Mouse (Mus musculus) hindbrain, embryonic 13.5 days (tissue): Measurements from ENCODE around the gene Ltb4r1. TPM values are rescaled to one million over a fixed set of nuclear protein-coding genes. Genes with fewer than 3 reads are reported as not detected.

Experiments used
- ATAC-seq: fragments of 200-750 bp; cut with Nextera tagmentation; 2 replicates; pipeline ENCODE4 v1.8.0; 2017; ENCODE audit warnings: moderate TSS enrichment; ENCODE audit not compliant: low FRiP score
- H3K27ac ChIP-seq: fragments of 300-500 bp; sonication (generic); 2 replicates; pipeline ENCODE4 v1.5.1; 2015; ENCODE audit warnings: inconsistent platforms, mild to moderate bottlenecking, moderate library complexity
- H3K27me3 ChIP-seq: fragments of 300-500 bp; sonication (generic); 2 replicates; pipeline ENCODE4 v1.6.1; 2015; ENCODE audit warnings: mild to moderate bottlenecking, inconsistent platforms
- H3K36me3 ChIP-seq: fragments of 300-500 bp; sonication (generic); 2 replicates; pipeline ENCODE4 v1.6.1; 2015; ENCODE audit warnings: mild to moderate bottlenecking, inconsistent platforms
- H3K4me1 ChIP-seq: fragments of 300-500 bp; sonication (generic); replicated peaks from 2 replicates; pipeline ENCODE4 v1.6.1; 2015; ENCODE audit warnings: inconsistent platforms
- H3K4me2 ChIP-seq: fragments of 300-500 bp; sonication (generic); 2 replicates; pipeline ENCODE4 v1.6.1; 2015; ENCODE audit warnings: inconsistent platforms, mild to moderate bottlenecking, moderate library complexity
- H3K4me3 ChIP-seq: fragments of 300-500 bp; sonication (generic); 2 replicates; pipeline ENCODE4 v1.5.1; 2015; ENCODE audit warnings: mild to moderate bottlenecking, inconsistent platforms
- H3K9ac ChIP-seq: fragments of 300-500 bp; sonication (generic); 2 replicates; pipeline ENCODE4 v1.6.1; 2015; ENCODE audit warnings: mild to moderate bottlenecking, inconsistent platforms
- H3K9me3 ChIP-seq: fragments of 300-500 bp; sonication (generic); 2 replicates; pipeline ENCODE4 v1.6.1; 2016; ENCODE audit warnings: inconsistent platforms
- WGBS: fragments of 180-500 bp; shearing (Covaris S2); methylation state at CpG from one replicate; pipeline ENCODE4 v1.1.7; 2015; 5-methylcytosine and 5-hydroxymethylcytosine counted together
- polyA plus RNA-seq: library from polyadenylated mRNA; unstranded; fragments of >200 nt; fragmentation: Nextera tagmentation; extraction: Ambion mirVana; gene quantifications from 2 replicates; pipeline ENCODE4 v1.2.1, GENCODE M21; 2015

The Ltb4r1 gene
- polyA plus RNA-seq, 1 experiment from 2014 or later: 0.74 TPM

DNA sequence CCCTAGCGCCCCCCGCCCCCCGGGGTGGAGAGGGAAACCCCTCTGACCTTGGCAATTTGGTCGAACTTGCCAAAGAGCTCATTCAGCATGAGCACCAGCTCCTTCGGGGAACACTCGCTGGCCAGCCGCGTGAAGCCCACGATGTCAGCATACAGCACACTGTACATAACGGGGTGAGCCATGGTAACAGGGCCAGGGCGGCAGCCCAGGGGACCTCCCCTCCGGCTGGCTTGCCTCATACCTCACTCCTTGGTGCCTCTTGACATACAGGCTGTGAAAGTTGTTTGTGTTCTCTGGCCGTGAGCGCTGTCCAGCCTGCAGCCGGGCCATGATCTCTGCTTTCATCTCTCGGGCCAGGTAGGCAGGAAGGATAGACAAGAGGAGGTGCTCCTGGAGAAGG lies 13.9 kb downstream of the Ltb4r1 start:
- no peak overlapping the region for H3K27ac ChIP-seq
- WGBS: 67% methylated on average over 16 of the region's 16 CpGs
- ATAC-seq: no peak
- peaks cover 56% of the 10 kb centered on the region for H3K27me3 ChIP-seq
- no peak overlapping the region for H3K4me3 ChIP-seq
- H3K4me1 ChIP-seq: peaks cover 17% of the 10 kb centered on the region
- H3K9me3 ChIP-seq: no peaks in the 10 kb centered on the region
- no peaks in the 10 kb centered on the region for H3K36me3 ChIP-seq
- no peak overlapping the region for H3K4me2 ChIP-seq
- H3K9ac ChIP-seq: no peak overlapping the region

DNA sequence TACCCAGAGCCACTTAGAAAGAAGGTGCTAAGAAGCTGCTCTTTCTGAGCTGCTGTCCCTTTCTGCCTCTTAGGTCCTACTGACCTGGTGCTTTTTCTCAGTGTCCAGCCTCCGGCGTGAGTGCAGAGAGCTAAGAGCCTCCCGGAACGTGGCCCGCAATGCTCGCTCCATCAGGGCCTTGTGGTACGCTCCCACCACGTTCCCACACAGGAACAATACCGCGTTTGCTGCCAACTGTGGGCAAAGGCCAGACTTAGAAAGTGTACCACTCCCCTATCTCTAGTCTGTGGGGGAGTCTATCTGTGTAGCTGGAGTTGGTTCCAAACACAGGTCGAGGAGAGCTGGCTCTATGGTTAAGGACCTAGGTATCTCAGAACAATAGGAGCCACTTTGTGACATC lies 15.0 kb downstream of the Ltb4r1 start:
- peaks cover 62% of the 10 kb centered on the region for H3K27me3 ChIP-seq
- H3K4me1 ChIP-seq: peaks cover 17% of the 10 kb centered on the region
- H3K9ac ChIP-seq: no peak overlapping the region
- no peak overlapping the region for H3K4me2 ChIP-seq
- H3K27ac ChIP-seq: no peak overlapping the region
- ATAC-seq: 0 out of 2 replicates have a peak, but pooled peaks have one; percentile 19
- H3K9me3 ChIP-seq: no peaks in the 10 kb centered on the region
- 87% methylated on average over 11 of the region's 11 CpGs for WGBS
- no peaks in the 10 kb centered on the region for H3K36me3 ChIP-seq
- H3K4me3 ChIP-seq: no peak overlapping the region

DNA sequence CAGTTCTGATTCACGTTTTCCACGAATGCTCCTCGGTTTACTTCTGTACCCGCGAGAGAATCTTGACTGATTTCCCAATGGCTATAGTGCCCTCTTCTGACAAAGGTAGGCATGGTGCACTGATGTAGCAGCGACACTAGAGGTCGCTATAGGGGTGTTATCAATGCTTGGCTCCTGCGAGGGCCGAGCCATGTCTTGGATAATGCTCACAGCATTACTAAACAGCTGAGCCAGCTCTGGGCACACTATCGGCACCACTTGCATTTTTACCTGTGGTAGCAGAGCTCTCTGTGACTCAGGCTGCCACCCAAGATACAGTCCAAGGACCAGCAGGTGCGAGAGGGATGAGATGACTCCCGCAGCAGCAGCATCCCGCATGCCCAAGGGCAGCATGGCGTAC lies 15.5 kb downstream of the Ltb4r1 start:
- Histone ChIP-seq H3K9ac (peak overlapping the region; percentile 46; the same call in 1 of the 2 replicates), H3K27me3 (peaks cover 68% of the 10 kb centered on the region), H3K9me3 (no peaks in the 10 kb centered on the region), H3K4me3 (peak overlapping the region; percentile 21; the same call in 1 of the 2 replicates), H3K4me2 (peak overlapping the region; percentile 48), H3K36me3 (no peaks in the 10 kb centered on the region), H3K27ac (no peak overlapping the region), H3K4me1 (peaks cover 17% of the 10 kb centered on the region)
- ATAC-seq: peak; percentile 87
- 14% methylated on average over 14 of the region's 14 CpGs for WGBS

DNA sequence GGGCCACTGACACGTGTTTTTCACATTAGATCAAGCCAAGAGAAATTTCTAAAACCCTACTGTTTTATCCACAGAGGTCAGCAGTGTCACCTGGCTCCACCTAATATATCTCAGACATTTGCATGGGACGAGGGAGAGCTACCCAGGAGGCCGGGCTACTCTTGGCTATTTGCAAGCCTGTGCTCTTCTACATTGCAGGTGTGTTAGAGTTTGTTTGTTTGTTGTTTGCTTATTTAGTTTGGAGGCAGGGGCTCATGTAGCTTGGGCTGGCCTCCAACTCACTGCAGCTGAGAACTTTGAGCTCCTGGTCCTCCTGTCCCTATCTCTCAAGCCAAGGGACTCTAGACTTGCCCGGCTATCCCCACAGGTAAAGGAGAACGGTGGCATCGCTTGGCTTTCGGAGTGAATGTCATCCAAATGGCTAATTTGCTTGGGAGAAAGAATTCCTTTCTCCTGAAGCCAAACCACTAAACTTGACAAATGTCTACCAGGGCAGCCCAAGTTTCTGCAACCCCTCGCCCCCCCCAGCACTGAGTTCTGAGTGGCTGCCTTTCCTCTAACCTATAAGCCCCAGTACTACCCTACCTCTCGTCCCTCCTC lies 16.7 kb downstream of the Ltb4r1 start:
- ATAC-seq: no peak
- 53% methylated on average over 9 of the region's 9 CpGs for WGBS
- peaks cover 79% of the 10 kb centered on the region for H3K27me3 ChIP-seq

DNA sequence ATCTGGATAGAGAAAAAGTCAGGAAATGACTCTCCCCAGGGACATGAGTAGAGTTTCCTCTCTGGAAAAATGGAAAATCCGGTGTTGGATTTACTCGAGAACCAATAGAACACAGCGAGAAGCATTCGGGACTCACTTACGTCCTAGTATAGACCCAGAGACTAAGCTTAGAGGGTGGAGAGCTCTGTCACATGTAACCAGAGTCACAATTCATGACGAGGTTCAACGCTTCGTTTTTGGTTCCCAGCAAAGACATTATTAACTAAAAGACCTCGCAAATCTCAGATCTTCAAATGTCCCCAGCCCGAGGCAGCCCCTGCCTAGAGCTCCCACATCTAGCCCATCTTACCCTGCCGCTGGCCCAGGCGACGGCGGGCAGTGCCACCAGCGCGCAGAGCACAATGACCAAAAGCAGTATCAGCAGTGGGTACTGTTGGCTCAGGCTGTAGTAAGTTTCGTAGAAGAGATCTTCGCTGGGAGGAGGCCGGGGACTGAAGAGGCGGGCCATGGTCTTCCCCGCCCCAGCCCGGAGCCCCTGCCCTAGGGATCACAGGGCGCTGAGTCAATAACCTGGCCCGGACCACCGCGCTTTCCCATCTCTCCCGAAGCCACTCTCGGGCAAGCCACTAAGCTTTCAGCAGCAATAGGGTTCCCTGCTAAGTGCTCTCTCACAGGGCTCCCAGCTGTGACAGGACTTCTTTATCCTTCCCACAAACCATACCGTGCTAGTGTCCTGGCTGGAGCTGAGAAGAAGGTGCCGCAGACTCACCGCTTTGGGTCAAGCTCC lies 17.6 kb downstream of the Ltb4r1 start:
- Histone ChIP-seq H3K9ac (peak overlapping the region; percentile 46), H3K27ac (peak overlapping the region; percentile 30; the same call in 1 of the 2 replicates), H3K9me3 (no peaks in the 10 kb centered on the region), H3K4me2 (peak overlapping the region; percentile 49), H3K27me3 (peaks cover 88% of the 10 kb centered on the region), H3K4me1 (peaks cover 22% of the 10 kb centered on the region), H3K4me3 (peak overlapping the region; percentile 31), H3K36me3 (no peaks in the 10 kb centered on the region)
- no peak for ATAC-seq
- 1% methylated on average over 31 of the region's 31 CpGs for WGBS

More for the DNA sequence above, 16.7 kb downstream of the Ltb4r1 start:
- H3K4me3 ChIP-seq: peak overlapping the region; percentile 11; the same call in 1 of the 2 replicates
- no peaks in the 10 kb centered on the region for H3K9me3 ChIP-seq
- no peak overlapping the region for H3K27ac ChIP-seq
- peak overlapping the region; percentile 49 for H3K4me2 ChIP-seq
- H3K9ac ChIP-seq: no peak overlapping the region
- H3K4me1 ChIP-seq: peaks cover 17% of the 10 kb centered on the region
- H3K36me3 ChIP-seq: no peaks in the 10 kb centered on the region

DNA sequence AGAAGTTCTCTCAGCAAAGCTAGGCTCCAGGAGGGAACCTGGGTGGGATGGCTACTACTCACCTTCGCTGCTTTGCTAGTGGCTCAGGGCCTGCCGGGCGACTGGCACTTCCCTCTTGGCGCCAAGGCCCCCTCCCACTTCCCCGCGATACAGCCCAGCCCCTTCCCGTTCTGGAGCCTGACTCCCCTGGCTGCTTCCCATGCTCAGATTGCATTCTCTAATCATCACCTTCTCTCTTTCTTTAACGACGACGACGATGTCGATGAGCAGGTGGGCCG lies 18.1 kb downstream of the Ltb4r1 start, which contains the start of gene Adcy4:
TSS of gene Adcy4 (minus strand) at position 138 of the 278 bp plus-strand sequence.
- Histone ChIP-seq H3K4me1 (peaks cover 26% of the 10 kb centered on the region), H3K27ac (peak within 1 kb of the TSS; percentile 30; the same call in 1 of the 2 replicates), H3K9me3 (no peaks in the 10 kb centered on the region), H3K4me2 (peak within 1 kb of the TSS; percentile 49), H3K36me3 (no peaks in the 10 kb centered on the region), H3K4me3 (peak within 1 kb of the TSS; percentile 31), H3K27me3 (peaks cover 92% of the 10 kb centered on the region), H3K9ac (peak within 1 kb of the TSS; percentile 46)
- WGBS: 2% methylated on average over 13 of the region's 13 CpGs
- no peak for ATAC-seq

DNA sequence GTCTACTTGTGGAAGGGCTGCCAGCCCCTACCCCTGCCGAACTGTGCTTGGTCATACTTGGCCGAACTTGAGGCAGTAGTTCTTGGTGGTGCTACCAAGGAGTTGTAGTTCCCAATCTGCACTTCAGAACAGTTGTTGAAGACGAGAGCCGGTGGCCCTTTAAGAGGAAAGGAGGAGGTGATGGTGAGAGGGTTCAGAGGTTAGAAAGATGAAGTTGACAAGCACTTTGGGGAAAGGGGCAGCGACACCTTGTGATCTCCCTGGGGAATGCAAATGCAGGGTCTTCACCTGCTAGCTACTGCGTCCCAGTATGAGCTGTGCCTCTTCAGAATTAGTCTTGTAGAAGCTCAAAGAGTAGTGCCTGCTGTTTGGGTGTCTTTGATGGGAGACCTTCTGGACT lies 19.4 kb downstream of the Ltb4r1 start:
- ATAC-seq: no peak

DNA sequence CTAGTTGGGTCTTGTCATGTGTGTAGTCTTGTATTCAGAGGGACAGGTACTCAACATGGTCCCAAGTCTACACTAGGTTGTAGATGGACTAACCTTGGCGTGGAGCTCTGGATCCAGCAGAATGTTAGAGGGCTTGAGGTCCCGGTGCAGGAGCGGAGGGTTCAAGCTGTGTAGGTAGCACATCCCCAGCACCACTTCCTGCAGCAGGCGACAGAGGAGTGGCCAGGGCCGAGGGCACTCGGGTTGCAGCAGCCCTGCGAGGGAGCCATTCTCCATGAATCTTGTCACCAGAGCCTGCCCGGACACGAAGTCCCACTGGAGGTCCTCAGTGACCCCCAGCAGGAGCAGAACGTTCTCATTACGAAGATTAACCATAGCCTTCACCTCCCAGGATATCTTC lies 22.0 kb downstream of the Ltb4r1 start:
- no peak overlapping the region for H3K4me3 ChIP-seq

More for the DNA sequence above, 19.4 kb downstream of the Ltb4r1 start:
- Histone ChIP-seq H3K27me3 (peaks cover 97% of the 10 kb centered on the region), H3K4me1 (peaks cover 26% of the 10 kb centered on the region), H3K4me3 (no peak overlapping the region), H3K9me3 (no peaks in the 10 kb centered on the region), H3K4me2 (no peak overlapping the region), H3K27ac (no peak overlapping the region), H3K9ac (no peak overlapping the region), H3K36me3 (no peaks in the 10 kb centered on the region)
- WGBS: 21% methylated on average over 6 of the region's 6 CpGs

DNA sequence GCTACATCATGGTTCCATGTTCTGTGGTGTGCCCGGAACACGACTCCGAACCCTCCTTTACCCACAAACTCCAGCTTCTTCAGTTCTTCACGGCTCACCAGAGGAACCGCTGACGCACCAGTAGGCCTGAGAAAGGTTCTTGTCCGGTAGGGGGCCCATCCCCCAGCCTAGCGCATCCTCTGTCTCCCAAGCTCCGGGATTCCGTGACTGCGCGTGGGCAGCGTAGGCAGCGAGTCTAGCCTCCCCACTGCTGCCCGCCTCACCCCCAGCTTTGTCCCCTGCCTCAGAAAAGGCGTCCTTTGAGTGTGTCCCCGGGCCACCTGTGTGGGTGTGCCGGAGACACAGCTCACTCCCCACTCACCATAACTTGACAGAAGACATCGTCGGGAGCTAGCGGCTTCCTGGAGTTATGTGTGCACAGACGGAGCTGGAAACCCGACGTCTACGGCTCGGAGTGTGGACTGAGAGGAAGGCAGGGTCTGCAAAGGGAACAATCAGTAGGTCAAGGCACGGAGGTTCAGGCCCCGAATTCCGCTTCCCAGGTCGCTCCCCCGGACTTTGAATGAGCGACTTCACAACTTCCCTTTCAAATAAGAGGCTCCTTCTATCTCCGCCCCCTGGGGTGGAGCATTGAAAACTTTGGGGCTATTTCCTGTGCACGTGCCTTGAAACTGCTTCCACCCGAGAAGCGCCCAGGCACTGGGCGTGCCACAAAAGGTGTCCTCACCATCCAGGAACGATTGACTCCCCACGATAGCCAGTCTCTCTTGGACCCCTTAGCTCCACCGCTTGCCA lies 22.7 kb downstream of the Ltb4r1 start, which contains the start of gene Ripk3:
TSS of gene Ripk3 (minus strand) at position 610 of the 795 bp plus-strand sequence.
- Histone ChIP-seq H3K36me3 (no peaks in the 10 kb centered on the region), H3K4me1 (peaks cover 13% of the 10 kb centered on the region), H3K27ac (no peak within 1 kb of the TSS), H3K4me3 (peak within 1 kb of the TSS; percentile 30), H3K9me3 (no peaks in the 10 kb centered on the region), H3K27me3 (peaks cover 79% of the 10 kb centered on the region), H3K4me2 (peak within 1 kb of the TSS; percentile 46), H3K9ac (0 out of 2 replicates have a peak within 1 kb of the TSS, but pooled peaks have one; percentile 29)
- no peak for ATAC-seq
- WGBS: 5% methylated on average over 40 of the region's 40 CpGs

More for the DNA sequence above, 22.0 kb downstream of the Ltb4r1 start:
- 34% methylated on average over 11 of the region's 11 CpGs for WGBS
- H3K27me3 ChIP-seq: peaks cover 86% of the 10 kb centered on the region
- no peaks in the 10 kb centered on the region for H3K36me3 ChIP-seq
- H3K9ac ChIP-seq: no peak overlapping the region
- no peak for ATAC-seq
- H3K27ac ChIP-seq: no peak overlapping the region
- peak overlapping the region; percentile 46 for H3K4me2 ChIP-seq
- no peaks in the 10 kb centered on the region for H3K9me3 ChIP-seq
- peaks cover 20% of the 10 kb centered on the region for H3K4me1 ChIP-seq

DNA sequence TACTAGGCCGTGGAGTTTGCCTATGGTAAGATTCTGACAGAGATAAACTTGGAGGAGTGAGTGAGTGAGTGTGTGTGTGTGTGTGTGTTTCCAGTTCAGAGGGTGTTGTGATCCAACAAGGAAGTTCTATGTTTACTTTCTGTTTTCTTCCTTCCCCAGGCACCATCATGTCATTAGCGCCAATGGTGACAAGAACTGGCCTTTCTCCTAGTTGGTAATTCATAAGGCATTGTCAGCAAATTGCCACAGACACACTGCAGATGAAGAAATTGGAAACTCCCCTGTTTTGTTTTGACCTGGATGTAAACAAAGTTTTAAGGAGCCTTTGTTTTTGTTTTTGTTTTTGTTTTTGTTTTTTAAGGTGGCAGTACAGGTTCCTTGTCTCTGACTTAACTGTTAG lies 27.7 kb downstream of the Ltb4r1 start:
- no peak for ATAC-seq
- H3K4me2 ChIP-seq: no peak overlapping the region
- peaks cover 3% of the 10 kb centered on the region; the same call in 1 of the 2 replicates for H3K4me1 ChIP-seq
- H3K4me3 ChIP-seq: no peak overlapping the region
- H3K27ac ChIP-seq: no peak overlapping the region
- H3K9ac ChIP-seq: no peak overlapping the region
- H3K9me3 ChIP-seq: no peaks in the 10 kb centered on the region
- no peaks in the 10 kb centered on the region for H3K36me3 ChIP-seq
- peaks cover 29% of the 10 kb centered on the region for H3K27me3 ChIP-seq
- 69% methylated on average over 2 of the region's 2 CpGs for WGBS

DNA sequence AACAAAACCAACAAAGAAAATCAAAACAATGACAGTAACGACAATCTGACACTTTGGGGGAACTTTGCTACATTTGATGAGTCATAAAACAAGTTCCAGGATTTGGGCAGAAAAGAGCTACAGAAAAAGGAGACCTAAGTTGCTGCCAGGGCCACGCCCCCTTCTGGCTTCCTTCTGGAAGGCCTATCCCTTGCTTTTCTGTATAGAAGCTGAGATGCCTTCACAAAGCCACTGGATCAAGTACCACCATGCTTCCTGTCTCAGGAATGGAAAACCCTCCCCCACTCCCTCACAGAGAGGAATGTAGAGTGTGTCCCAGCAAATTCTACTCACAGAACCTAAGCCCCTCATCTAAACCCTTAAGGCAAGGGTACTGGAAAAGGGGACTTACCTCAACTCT lies 28.2 kb downstream of the Ltb4r1 start:
- 73% methylated on average over 2 of the region's 2 CpGs for WGBS
- no peak overlapping the region for H3K4me3 ChIP-seq
- no peaks in the 10 kb centered on the region for H3K36me3 ChIP-seq
- H3K27me3 ChIP-seq: peaks cover 24% of the 10 kb centered on the region
- H3K9ac ChIP-seq: no peak overlapping the region
- no peak overlapping the region for H3K27ac ChIP-seq
- ATAC-seq: no peak
- H3K4me1 ChIP-seq: no peaks in the 10 kb centered on the region
- no peak overlapping the region for H3K4me2 ChIP-seq
- no peaks in the 10 kb centered on the region for H3K9me3 ChIP-seq
